Mouse (Mus musculus) lung, postnatal 4 days (tissue): ENCODE data around the gene Twist2.
A peak's percentile ranks its signal among the peaks of the same experiment; 100 is the strongest.

ENCODE experiments used
- DNase-seq, 2 experiments: peaks; one replicate each; pipeline ENCODE4 v3.0.0; 2021

Gene Twist2

GRCm38 (mm10) chr1:91819237-91819636 lies 18.0 kb downstream of the Twist2 start:
- peak in 1 of 2 experiments; percentile 25 for DNase-seq

GRCm38 (mm10) chr1:91820531-91820930 lies 19.3 kb downstream of the Twist2 start:
- DNase-seq: no peak

- DNase-seq: no peak
These were observed 21.1 kb downstream of the Twist2 start for GRCm38 (mm10) chr1:91822316-91822824.

- peak; percentile 25 to 59 for DNase-seq
These were observed 22.3 kb downstream of the Twist2 start for GRCm38 (mm10) chr1:91823530-91823929.

- DNase-seq: no peak
These were observed 22.7 kb downstream of the Twist2 start for GRCm38 (mm10) chr1:91823951-91824350.

GRCm38 (mm10) chr1:91825261-91825660 lies 24.0 kb downstream of the Twist2 start:
- no peak for DNase-seq

GRCm38 (mm10) chr1:91831978-91832377 lies 30.7 kb downstream of the Twist2 start:
- no peak for DNase-seq

- DNase-seq: no peak
These were observed 38.3 kb downstream of the Twist2 start for GRCm38 (mm10) chr1:91839557-91839956.

GRCm38 (mm10) chr1:91839979-91840378 lies 38.7 kb downstream of the Twist2 start:
- DNase-seq: no peak

GRCm38 (mm10) chr1:91844236-91844635 lies 43.0 kb downstream of the Twist2 start:
- no peak for DNase-seq

GRCm38 (mm10) chr1:91844681-91845379 lies 43.6 kb downstream of the Twist2 start:
- peak in 1 of 2 experiments; percentile 33 for DNase-seq

GRCm38 (mm10) chr1:91845380-91845957 lies 44.2 kb downstream of the Twist2 start:
- DNase-seq: peak in 1 of 2 experiments; percentile 29

- peak in 1 of 2 experiments; percentile 18 for DNase-seq
These were observed 50.0 kb downstream of the Twist2 start for GRCm38 (mm10) chr1:91851300-91851699.

- peak in 1 of 2 experiments; percentile 37 for DNase-seq
These were observed 55.8 kb downstream of the Twist2 start for GRCm38 (mm10) chr1:91856771-91857664.

- DNase-seq: peak in 1 of 2 experiments; percentile 32
These were observed 57.0 kb downstream of the Twist2 start for GRCm38 (mm10) chr1:91858101-91858790.

- DNase-seq: peak in 1 of 2 experiments; percentile 16
These were observed 57.6 kb downstream of the Twist2 start for GRCm38 (mm10) chr1:91858901-91859300.

GRCm38 (mm10) chr1:91861511-91861910 lies 60.2 kb downstream of the Twist2 start:
- peak in 1 of 2 experiments; percentile 10 for DNase-seq

GRCm38 (mm10) chr1:91866001-91866400 lies 64.7 kb downstream of the Twist2 start:
- peak in 1 of 2 experiments; percentile 8 for DNase-seq

GRCm38 (mm10) chr1:91871101-91871500 lies 69.8 kb downstream of the Twist2 start:
- peak in 1 of 2 experiments; percentile 14 for DNase-seq

GRCm38 (mm10) chr1:91872388-91873059 lies 71.3 kb downstream of the Twist2 start:
- peak; percentile 34 to 63 for DNase-seq

GRCm38 (mm10) chr1:91873572-91874285 lies 72.5 kb downstream of the Twist2 start:
- DNase-seq: peak in 1 of 2 experiments; percentile 16
